Mouse (Mus musculus) midbrain, embryonic 14.5 days (tissue): ENCODE data around the gene Cep55. TPM values are rescaled to one million over a fixed set of nuclear protein-coding genes. Genes with fewer than 3 reads are reported as not detected.

Source experiments
- ATAC-seq: fragments of 200-750 bp; cut with Nextera tagmentation; 2 replicates; pipeline ENCODE4 v1.8.0; 2017; ENCODE audit warnings: moderate number of reproducible peaks, moderate library complexity; ENCODE audit not compliant: low FRiP score, low TSS enrichment
- DNase-seq: peaks from one replicate; pipeline ENCODE4 v3.0.0-alpha.2; 2015
- H3K27ac ChIP-seq: fragments of 300-500 bp; sonication (generic); replicated peaks from 2 replicates; pipeline ENCODE4 v1.5.1; 2014; ENCODE audit warnings: mild to moderate bottlenecking, low read depth, low read length, moderate library complexity
- H3K27me3 ChIP-seq: fragments of 300-500 bp; sonication (generic); 2 replicates; pipeline ENCODE4 v1.6.1; 2014; ENCODE audit warnings: low read length, control low read depth, mixed read lengths; ENCODE audit not compliant: control insufficient read depth, insufficient read depth
- H3K36me3 ChIP-seq: fragments of 300-500 bp; sonication (generic); 2 replicates; pipeline ENCODE4 v1.6.1; 2014; ENCODE audit warnings: low read length, control low read depth; ENCODE audit not compliant: control insufficient read depth, insufficient read depth
- H3K4me1 ChIP-seq: fragments of 300-500 bp; sonication (generic); 2 replicates; pipeline ENCODE4 v1.6.1; 2014; ENCODE audit warnings: mild to moderate bottlenecking, antibody characterized with exemption, low read length, control low read depth; ENCODE audit not compliant: control insufficient read depth, insufficient read depth
- H3K4me2 ChIP-seq: fragments of 300-500 bp; sonication (generic); 2 replicates; pipeline ENCODE4 v1.6.1; 2014; ENCODE audit warnings: mild to moderate bottlenecking, low read length, moderate library complexity
- H3K4me3 ChIP-seq: fragments of 300-500 bp; sonication (generic); replicated peaks from 2 replicates; pipeline ENCODE4 v1.5.1; 2014; ENCODE audit warnings: low read depth, low read length
- H3K9ac ChIP-seq: fragments of 300-500 bp; sonication (generic); replicated peaks from 2 replicates; pipeline ENCODE4 v1.6.1; 2014; ENCODE audit warnings: mild to moderate bottlenecking, low read length, moderate library complexity
- H3K9me3 ChIP-seq: fragments of 300-500 bp; sonication (generic); 2 replicates; pipeline ENCODE4 v1.6.1; 2016; ENCODE audit warnings: low read length, control low read depth, mixed read lengths; ENCODE audit not compliant: control insufficient read depth
- WGBS: fragments of 180-500 bp; shearing (Covaris S2); extraction: QIAGEN DNeasy Blood & Tissue Kit; methylation state at CpG from one replicate; pipeline ENCODE4 v1.1.7; 2014; 5-methylcytosine and 5-hydroxymethylcytosine counted together
- polyA plus RNA-seq: library from polyadenylated mRNA; unstranded; fragments of >200 nt; fragmentation: Nextera tagmentation; extraction: Ambion mirVana; gene quantifications from 2 replicates; pipeline ENCODE4 v1.2.1, GENCODE M21; 2014

The Cep55 gene
- polyA plus RNA-seq, 1 experiment from 2014 or later, result 10.0 TPM

DNA sequence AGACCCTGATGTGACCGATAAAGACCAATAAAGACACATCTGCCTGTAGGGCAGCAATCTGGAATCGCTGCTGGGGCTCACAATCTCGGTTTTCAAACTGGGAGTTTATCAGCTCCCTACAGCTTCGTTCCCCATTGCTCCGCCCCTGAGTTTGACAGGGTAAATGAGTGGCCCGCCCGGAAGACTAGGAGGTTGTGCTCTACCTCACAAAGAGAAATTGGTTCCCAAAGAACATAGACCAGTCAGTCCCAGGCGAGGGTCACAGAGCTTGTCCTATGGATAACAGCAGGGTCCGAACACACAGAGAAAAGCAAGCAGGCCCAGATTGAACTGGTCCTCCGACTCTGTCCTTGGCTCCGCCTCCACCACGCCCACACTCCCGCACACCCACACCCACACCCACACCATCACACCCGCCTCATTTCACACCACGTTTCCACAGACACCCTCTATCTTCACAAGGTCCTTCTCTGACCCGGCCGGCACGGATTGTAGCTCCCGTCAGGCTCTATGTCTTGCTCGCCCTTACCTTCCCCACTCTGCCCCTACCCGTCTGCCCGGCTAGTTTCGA lies 577 bp upstream of the Cep55 start:
- DNase-seq (no peak), ATAC-seq (peak; percentile 89)
- WGBS, result under 1% methylated on average over 23 of the region's 23 CpGs
- peak overlapping the region; percentile 57 for H3K9ac ChIP-seq
- H3K36me3 ChIP-seq, result no peaks in the 10 kb centered on the region
- peak overlapping the region; percentile 60 for H3K4me3 ChIP-seq
- 0 out of 2 replicates have a peak overlapping the region, but pooled peaks have one; percentile 38 for H3K27ac ChIP-seq
- peaks cover 10% of the 10 kb centered on the region; the same call in 1 of the 2 replicates for H3K4me1 ChIP-seq
- H3K9me3 ChIP-seq, result no peaks in the 10 kb centered on the region
- H3K4me2 ChIP-seq, result peak overlapping the region; percentile 85
- H3K27me3 ChIP-seq, result no peaks in the 10 kb centered on the region

DNA sequence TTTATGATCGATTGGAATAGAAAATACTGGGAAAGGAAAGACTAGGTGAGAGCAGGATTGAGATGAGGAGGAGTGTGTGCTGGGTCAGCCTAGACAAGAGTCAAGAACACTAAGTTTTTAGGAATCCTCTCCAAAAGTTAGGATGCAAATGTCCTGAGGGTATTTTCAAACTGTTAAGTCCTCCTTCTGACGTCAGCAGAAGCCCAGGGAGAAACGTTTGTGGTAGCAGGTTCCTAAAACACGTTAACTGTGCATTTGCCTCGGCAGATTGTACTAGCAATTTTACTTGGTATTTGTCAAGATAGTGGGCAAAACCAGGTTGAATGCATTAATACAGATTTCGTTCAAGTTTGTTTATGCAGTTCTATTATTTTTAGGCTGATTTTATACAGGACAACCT lies 987 bp downstream of the Cep55 start:
- peak overlapping the region; percentile 85 for H3K4me2 ChIP-seq
- peaks cover 10% of the 10 kb centered on the region; the same call in 1 of the 2 replicates for H3K4me1 ChIP-seq
- peak overlapping the region; percentile 60 for H3K4me3 ChIP-seq
- WGBS, result 22% methylated on average over 6 of the region's 6 CpGs
- 0 out of 2 replicates have a peak, but pooled peaks cover 1% of the 10 kb centered on the region for H3K36me3 ChIP-seq
- no peak for DNase-seq
- no peaks in the 10 kb centered on the region for H3K9me3 ChIP-seq
- H3K9ac ChIP-seq, result no peak overlapping the region
- ATAC-seq, result no peak
- H3K27ac ChIP-seq, result no peak overlapping the region
- H3K27me3 ChIP-seq, result no peaks in the 10 kb centered on the region

DNA sequence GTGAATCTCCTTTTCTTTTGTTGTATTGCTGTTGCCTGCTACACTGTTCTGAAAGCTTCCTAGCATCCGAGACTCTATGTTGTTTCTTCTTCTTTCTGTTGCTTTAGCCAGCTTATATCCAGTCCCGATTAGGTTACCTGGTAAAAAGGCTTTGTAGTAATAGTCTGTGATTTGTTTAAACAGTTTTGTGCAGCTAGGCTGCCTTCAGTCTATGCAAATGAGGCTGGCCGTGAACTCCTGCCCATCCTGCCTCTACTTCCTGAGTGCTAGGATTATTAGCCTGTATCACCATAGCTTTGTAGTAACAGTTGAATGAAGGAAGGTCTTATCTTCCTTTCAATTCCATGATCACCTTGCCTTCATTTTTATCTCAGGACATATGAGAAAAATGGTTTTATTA lies 1.5 kb downstream of the Cep55 start:
- H3K4me2 ChIP-seq, result peak overlapping the region; percentile 85
- ATAC-seq (no peak), DNase-seq (no peak)
- H3K9me3 ChIP-seq, result no peaks in the 10 kb centered on the region
- no peak overlapping the region for H3K27ac ChIP-seq
- 0 out of 2 replicates have a peak, but pooled peaks cover 3% of the 10 kb centered on the region for H3K36me3 ChIP-seq
- 43% methylated on average over 3 of the region's 3 CpGs for WGBS
- H3K4me1 ChIP-seq, result peaks cover 10% of the 10 kb centered on the region; the same call in 1 of the 2 replicates
- H3K9ac ChIP-seq, result no peak overlapping the region
- peak overlapping the region; percentile 60; the same call in 1 of the 2 replicates for H3K4me3 ChIP-seq
- no peaks in the 10 kb centered on the region for H3K27me3 ChIP-seq

DNA sequence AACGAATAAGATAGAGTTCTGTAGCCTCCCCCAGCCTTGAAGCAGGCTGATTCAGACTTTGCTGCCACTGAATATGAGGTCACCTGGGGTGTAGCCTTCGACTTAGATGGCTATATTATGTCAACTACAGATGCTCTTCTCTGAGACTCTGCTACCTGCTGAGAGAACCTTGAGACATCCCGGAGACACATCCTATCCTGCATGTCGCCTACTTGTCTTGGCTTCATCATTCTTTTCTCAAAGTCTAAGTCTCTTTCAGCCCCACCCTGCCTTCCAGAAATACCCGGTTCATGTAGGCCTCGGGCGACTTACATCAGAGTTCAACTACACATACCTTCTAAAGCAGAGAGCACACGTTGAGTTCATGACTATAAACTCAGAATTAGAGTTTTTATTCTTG lies 2.1 kb downstream of the Cep55 start:
- no peaks in the 10 kb centered on the region for H3K9me3 ChIP-seq
- no peaks in the 10 kb centered on the region for H3K27me3 ChIP-seq
- WGBS, result 83% methylated on average over 8 of the region's 8 CpGs
- 0 out of 2 replicates have a peak, but pooled peaks cover 3% of the 10 kb centered on the region for H3K36me3 ChIP-seq
- H3K27ac ChIP-seq, result no peak overlapping the region
- ATAC-seq, result no peak
- H3K9ac ChIP-seq, result no peak overlapping the region
- no peak overlapping the region for H3K4me2 ChIP-seq
- no peak for DNase-seq
- peaks cover 10% of the 10 kb centered on the region; the same call in 1 of the 2 replicates for H3K4me1 ChIP-seq
- no peak overlapping the region for H3K4me3 ChIP-seq

DNA sequence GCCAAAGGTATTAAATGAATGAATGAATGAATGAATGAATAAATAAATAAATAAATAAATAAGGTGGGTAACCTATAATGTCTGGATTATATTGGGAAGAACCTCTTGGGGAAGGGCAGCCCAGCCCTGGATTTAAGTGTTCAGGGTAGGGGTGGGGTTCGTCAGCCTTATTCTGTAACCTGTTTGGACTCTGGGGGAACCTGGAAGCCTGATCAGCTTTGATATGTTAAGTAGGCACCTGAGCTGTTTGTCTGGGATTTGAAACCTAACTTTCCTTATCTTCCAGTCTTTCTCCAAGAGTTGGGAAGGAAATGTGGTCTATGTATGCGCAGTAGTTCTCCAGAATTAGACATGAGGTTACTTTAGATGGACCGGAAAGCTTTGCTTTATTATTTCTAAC lies 8.4 kb downstream of the Cep55 start:
- Histone ChIP-seq H3K9me3 (no peaks in the 10 kb centered on the region), H3K4me1 (no peaks in the 10 kb centered on the region), H3K4me3 (no peak overlapping the region), H3K4me2 (no peak overlapping the region), H3K9ac (no peak overlapping the region), H3K36me3 (peaks cover 3% of the 10 kb centered on the region; the same call in 1 of the 2 replicates), H3K27ac (no peak overlapping the region), H3K27me3 (no peaks in the 10 kb centered on the region)
- 95% methylated on average over 3 of the region's 3 CpGs for WGBS
- ATAC-seq (no peak), DNase-seq (no peak)

DNA sequence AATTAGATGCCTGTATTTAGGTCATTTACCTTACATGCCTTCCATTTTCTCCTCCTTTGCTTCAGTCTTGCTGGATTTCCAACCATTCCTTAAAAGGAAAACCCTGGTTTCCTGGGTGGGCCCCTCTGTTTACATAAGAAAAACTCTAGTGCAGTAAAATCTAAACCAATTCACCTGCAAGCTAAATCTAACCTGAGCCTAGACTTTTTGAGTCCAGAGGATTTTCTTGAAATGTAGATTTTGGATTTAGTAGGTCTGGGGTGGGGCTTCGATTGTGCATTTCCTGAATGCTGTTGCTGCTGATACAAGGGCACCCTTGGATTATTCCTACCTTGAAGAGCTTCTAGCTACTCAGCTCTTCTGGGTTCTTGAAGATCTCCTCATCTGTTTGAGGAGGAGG lies 9.2 kb downstream of the Cep55 start:
- peaks cover 3% of the 10 kb centered on the region; the same call in 1 of the 2 replicates for H3K36me3 ChIP-seq
- WGBS, result 100% methylated on average over 1 of the region's 1 CpGs

DNA sequence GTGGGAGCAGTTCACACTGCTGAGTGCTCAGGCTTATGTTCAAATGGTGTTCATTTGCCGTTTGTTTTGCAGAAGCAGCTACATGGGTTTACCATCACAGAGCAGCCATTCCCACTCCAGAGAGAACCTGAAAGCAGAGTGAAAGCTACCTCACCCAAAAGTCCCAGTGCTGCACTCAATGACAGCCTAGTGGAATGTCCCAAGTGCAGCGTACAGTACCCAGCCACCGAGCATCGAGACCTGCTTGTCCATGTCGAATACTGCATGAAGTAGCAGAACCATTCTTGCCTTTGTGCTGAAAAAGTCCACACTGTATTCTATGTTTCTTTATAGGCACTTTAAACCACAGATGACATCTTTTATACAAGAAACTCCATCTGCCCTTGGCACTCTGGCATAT lies 18.4 kb downstream of the Cep55 start:
- Histone ChIP-seq H3K4me3 (no peak overlapping the region), H3K9me3 (no peaks in the 10 kb centered on the region), H3K4me2 (no peak overlapping the region), H3K4me1 (no peaks in the 10 kb centered on the region), H3K9ac (no peak overlapping the region), H3K36me3 (0 out of 2 replicates have a peak, but pooled peaks cover 23% of the 10 kb centered on the region), H3K27me3 (no peaks in the 10 kb centered on the region), H3K27ac (no peak overlapping the region)
- DNase-seq (no peak), ATAC-seq (no peak)
- 95% methylated on average over 5 of the region's 5 CpGs for WGBS

More for the DNA sequence above, 9.2 kb downstream of the Cep55 start:
- no peak overlapping the region for H3K4me2 ChIP-seq
- ATAC-seq (no peak), DNase-seq (no peak)
- no peak overlapping the region for H3K27ac ChIP-seq
- H3K9me3 ChIP-seq, result no peaks in the 10 kb centered on the region
- no peaks in the 10 kb centered on the region for H3K27me3 ChIP-seq
- no peak overlapping the region for H3K4me3 ChIP-seq
- no peak overlapping the region for H3K9ac ChIP-seq
- no peaks in the 10 kb centered on the region for H3K4me1 ChIP-seq

DNA sequence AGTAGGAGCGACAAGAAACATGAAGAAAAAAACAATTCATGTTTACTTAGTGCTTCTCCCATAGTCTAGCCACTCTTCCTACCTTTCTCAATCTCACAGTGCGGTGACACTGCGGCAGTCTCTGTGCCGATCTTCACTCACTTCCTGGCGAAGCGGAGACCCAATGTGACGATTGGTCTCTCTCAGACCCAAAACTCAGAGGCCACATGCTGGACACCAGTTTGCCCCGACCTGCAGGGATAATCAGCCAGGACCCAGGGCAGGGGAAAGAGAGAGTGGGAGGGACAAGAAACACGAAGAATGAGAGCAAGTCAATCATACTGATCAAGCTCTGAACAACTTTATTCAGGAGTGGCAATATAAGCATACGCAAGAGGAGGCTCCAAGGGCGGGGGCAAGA lies 20.2 kb downstream of the Cep55 start:
- no peaks in the 10 kb centered on the region for H3K27me3 ChIP-seq
- H3K4me1 ChIP-seq, result no peaks in the 10 kb centered on the region
- WGBS, result 86% methylated on average over 11 of the region's 11 CpGs
- no peak overlapping the region for H3K4me2 ChIP-seq
- no peak overlapping the region for H3K9ac ChIP-seq
- no peaks in the 10 kb centered on the region for H3K9me3 ChIP-seq
- no peak overlapping the region for H3K4me3 ChIP-seq
- H3K36me3 ChIP-seq, result 0 out of 2 replicates have a peak, but pooled peaks cover 23% of the 10 kb centered on the region
- no peak for DNase-seq
- no peak for ATAC-seq
- no peak overlapping the region for H3K27ac ChIP-seq

DNA sequence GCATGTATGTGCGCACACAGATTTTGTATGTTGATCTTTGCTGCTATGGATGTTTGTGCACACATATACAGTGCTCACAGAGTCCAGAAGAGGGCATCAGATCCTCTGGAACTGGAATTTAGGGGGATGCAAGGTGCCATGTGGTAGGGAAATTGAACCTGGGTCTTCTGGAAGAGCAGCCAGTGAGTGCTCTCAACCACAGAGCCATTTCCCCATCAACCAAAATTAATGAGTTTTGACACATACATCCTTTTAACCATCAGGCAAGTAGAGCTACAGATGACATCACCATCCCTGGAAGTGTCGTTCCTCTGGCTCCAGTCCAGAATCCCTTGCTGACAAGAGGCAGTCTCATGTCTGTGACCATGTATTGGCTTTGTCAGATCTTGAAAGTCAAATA lies 21.4 kb downstream of the Cep55 start:
- H3K4me1 ChIP-seq, result no peaks in the 10 kb centered on the region
- H3K36me3 ChIP-seq, result 0 out of 2 replicates have a peak, but pooled peaks cover 16% of the 10 kb centered on the region
- no peak for ATAC-seq
- H3K9me3 ChIP-seq, result no peaks in the 10 kb centered on the region
- H3K27me3 ChIP-seq, result no peaks in the 10 kb centered on the region
- no peak overlapping the region for H3K27ac ChIP-seq
- H3K4me3 ChIP-seq, result no peak overlapping the region
- H3K9ac ChIP-seq, result no peak overlapping the region
- H3K4me2 ChIP-seq, result no peak overlapping the region
- DNase-seq, result peak; percentile 14
- WGBS, result 78% methylated on average over 2 of the region's 2 CpGs
